Mouse (Mus musculus): ENCODE measurements around the gene Shld2. TPM values are rescaled to one million over a fixed set of nuclear protein-coding genes. Genes with fewer than 3 reads are reported as not detected.

Gene Shld2
- 2.2 and 3.2 TPM in 2 replicates for polyA plus RNA-seq (2012; rRNA removed; ENCODE audit: low replicate concordance)

GRCm38 (mm10) chr14:34310234-34310965, at the start of gene Shld2, which contains the start of gene Glud1:
Gene Shld2 (minus strand): TSS chr14:34310493.
Gene Glud1 (plus strand): TSS chr14:34310727.

GRCm38 (mm10) chr14:34355301-34355700, 45.0 kb upstream of the Shld2 start, which contains the start of gene Fam25c:
Gene Fam25c (minus strand): TSS chr14:34355433.

DNA sequence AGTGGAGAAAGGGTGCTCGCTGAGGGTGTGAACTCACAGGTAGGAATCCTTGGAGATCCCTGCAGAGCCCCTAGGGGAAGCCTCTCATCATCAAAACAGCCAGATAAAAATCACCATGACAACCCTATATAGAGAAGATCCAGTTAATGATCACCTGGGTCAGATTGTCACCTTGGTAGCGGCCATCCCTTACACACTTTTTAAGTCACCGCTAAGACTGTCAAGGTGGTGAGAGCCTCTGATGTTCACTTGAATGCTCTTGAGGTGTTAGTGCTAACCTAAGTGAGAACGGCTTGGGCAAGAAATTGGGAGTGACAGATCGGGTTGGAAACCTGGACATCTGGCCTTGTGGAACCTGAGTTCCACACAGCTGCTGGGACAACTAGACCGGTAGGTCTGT, 91.0 kb downstream of the Shld2 start, which contains the start of gene Syt15:
Syt15 (plus strand) TSS at position 301 of the 400 bp plus-strand sequence.

DNA sequence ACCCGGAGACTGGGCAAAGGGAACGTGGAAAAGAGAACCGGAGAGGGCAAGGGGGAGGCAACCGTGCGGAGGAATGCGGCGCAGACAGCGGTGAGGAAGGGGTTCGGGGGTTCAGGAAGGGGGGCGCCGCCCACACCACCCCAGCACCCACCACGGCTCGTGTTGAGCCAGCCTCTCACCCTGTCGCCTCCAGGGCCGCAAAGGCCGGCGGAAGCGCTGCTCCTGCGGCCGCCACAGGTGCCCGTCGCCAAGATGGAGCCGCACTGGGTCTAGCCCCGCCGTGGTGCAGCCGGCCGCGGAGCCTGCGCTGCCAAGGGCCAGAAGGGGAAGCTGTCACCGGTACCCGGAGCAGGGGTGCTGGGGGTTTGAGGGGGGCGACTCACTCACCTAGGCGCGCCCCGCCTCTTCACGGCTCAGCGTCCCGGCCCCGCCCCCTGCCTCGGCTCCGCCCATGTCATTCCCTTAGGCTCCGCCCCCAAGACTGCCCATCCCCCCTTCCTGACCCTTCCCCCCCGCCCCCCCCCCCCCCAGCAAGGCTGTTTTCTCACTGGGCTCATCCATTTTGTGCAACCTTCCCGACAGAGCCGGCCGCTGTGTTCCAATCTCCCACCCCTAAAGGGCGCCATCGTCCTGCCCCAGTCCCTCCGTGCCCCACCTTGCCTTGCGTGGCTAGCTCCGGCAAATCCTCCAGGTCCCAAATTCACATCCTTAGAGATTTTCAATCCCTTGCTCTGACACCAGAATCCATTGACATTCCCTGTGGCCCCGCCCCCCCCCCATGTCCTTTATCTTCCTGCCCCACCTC, 108.9 kb downstream of the Shld2 start, which contains the start of gene Gprin2:
Gprin2 (minus strand) TSS at position 423 of the 805 bp plus-strand sequence.

Other genes starting within 250 kb of the Shld2 start
- 3.0 and 23.3 TPM in 2 replicates for gene Anxa8, start 224.5 kb downstream of the Shld2 start, polyA plus RNA-seq (2012; rRNA removed; ENCODE audit: low replicate concordance)
- 0.10 TPM in 1 of 2 replicates, not detected in the other for gene A630023A22Rik, start 207.7 kb downstream of the Shld2 start, polyA plus RNA-seq (2012; rRNA removed; ENCODE audit: low replicate concordance)
- gene Npy4r, start 158.0 kb downstream of the Shld2 start, polyA plus RNA-seq (2012; rRNA removed; ENCODE audit: low replicate concordance): 0.07 and 0.32 TPM in 2 replicates
- gene Gprin2, start 108.8 kb downstream of the Shld2 start, polyA plus RNA-seq (2012; rRNA removed; ENCODE audit: low replicate concordance): 0.42 and 0.69 TPM in 2 replicates
- 10.9 and 11.4 TPM in 2 replicates for gene Syt15, start 90.9 kb downstream of the Shld2 start, polyA plus RNA-seq (2012; rRNA removed; ENCODE audit: low replicate concordance)
- 76.9 and 149 TPM in 2 replicates for gene Glud1, start 234 bp upstream of the Shld2 start, polyA plus RNA-seq (2012; rRNA removed; ENCODE audit: low replicate concordance)
- 17.3 and 19.4 TPM in 2 replicates for gene Fam25c, start 44.9 kb upstream of the Shld2 start, polyA plus RNA-seq (2012; rRNA removed; ENCODE audit: low replicate concordance)
- gene Sncg, start 64.3 kb upstream of the Shld2 start, polyA plus RNA-seq (2012; rRNA removed; ENCODE audit: low replicate concordance): 206 and 276 TPM in 2 replicates
- 18.1 and 18.8 TPM in 2 replicates for gene Mmrn2, start 65.0 kb upstream of the Shld2 start, polyA plus RNA-seq (2012; rRNA removed; ENCODE audit: low replicate concordance)
- 4.6 and 22.3 TPM in 2 replicates for gene Bmpr1a, start 192.8 kb upstream of the Shld2 start, polyA plus RNA-seq (2012; rRNA removed; ENCODE audit: low replicate concordance)
- not detected in 2 replicates for gene 9230112D13Rik, start 212.3 kb upstream of the Shld2 start, polyA plus RNA-seq (2012; rRNA removed; ENCODE audit: low replicate concordance)

Data from mammary gland, adult 2 months (tissue).